Mouse (Mus musculus) heart, embryonic 15.5 days (tissue): Measurements from ENCODE around the gene Socs7. TPM values are rescaled to one million over a fixed set of nuclear protein-coding genes. Genes with fewer than 3 reads are reported as not detected.

Source experiments
- ATAC-seq: fragments of 200-750 bp; cut with Nextera tagmentation; replicated peaks from 2 replicates; pipeline ENCODE4 v1.8.0; 2017; ENCODE audit warnings: low read depth, moderate TSS enrichment; ENCODE audit not compliant: insufficient number of reproducible peaks, insufficient read depth, low FRiP score
- H3K27ac ChIP-seq: fragments of 300-500 bp; sonication (generic); 2 replicates; pipeline ENCODE4 v1.5.1; 2015; ENCODE audit warnings: mild to moderate bottlenecking, inconsistent platforms
- H3K27me3 ChIP-seq: fragments of 300-500 bp; sonication (generic); 2 replicates; pipeline ENCODE4 v1.6.1; 2015; ENCODE audit warnings: inconsistent platforms
- H3K36me3 ChIP-seq: fragments of 300-500 bp; sonication (generic); 2 replicates; pipeline ENCODE4 v1.6.1; 2015; ENCODE audit warnings: mild to moderate bottlenecking, inconsistent platforms
- H3K4me1 ChIP-seq: fragments of 300-500 bp; sonication (generic); replicated peaks from 2 replicates; pipeline ENCODE4 v1.6.1; 2015; ENCODE audit warnings: inconsistent platforms
- H3K4me2 ChIP-seq: fragments of 300-500 bp; sonication (generic); 2 replicates; pipeline ENCODE4 v1.6.1; 2015; ENCODE audit warnings: inconsistent platforms, mild to moderate bottlenecking, moderate library complexity
- H3K4me3 ChIP-seq: fragments of 300-500 bp; sonication (generic); 2 replicates; pipeline ENCODE4 v1.5.1; 2015; ENCODE audit warnings: mild to moderate bottlenecking, inconsistent platforms
- H3K9ac ChIP-seq: fragments of 300-500 bp; sonication (generic); 2 replicates; pipeline ENCODE4 v1.6.1; 2015; ENCODE audit warnings: mild to moderate bottlenecking, inconsistent platforms
- H3K9me3 ChIP-seq: fragments of 300-500 bp; sonication (generic); replicated peaks from 2 replicates; pipeline ENCODE4 v1.6.1; 2016; ENCODE audit warnings: inconsistent platforms
- WGBS: fragments of 180-500 bp; shearing (Covaris S2); methylation state at CpG from one replicate; pipeline ENCODE4 v1.1.7; 2015; ENCODE audit warnings: mixed read lengths; 5-methylcytosine and 5-hydroxymethylcytosine counted together
- polyA plus RNA-seq: library from polyadenylated mRNA; unstranded; fragments of >200 nt; fragmentation: Nextera tagmentation; extraction: Ambion mirVana; gene quantifications from 2 replicates; pipeline ENCODE4 v1.2.1, GENCODE M21; 2015

Socs7 gene
- polyA plus RNA-seq, 1 experiment from 2014 or later, result 3.0 TPM

- H3K4me2 ChIP-seq, result peak overlapping the region; percentile 75
- H3K27me3 ChIP-seq, result no peaks in the 10 kb centered on the region
- ATAC-seq, result no peak
- WGBS, result 1% methylated on average over 7 of the region's 7 CpGs
- peaks cover 43% of the 10 kb centered on the region for H3K4me1 ChIP-seq
- peak overlapping the region; percentile 91 for H3K4me3 ChIP-seq
- no peaks in the 10 kb centered on the region for H3K9me3 ChIP-seq
- H3K27ac ChIP-seq, result peak overlapping the region; percentile 94
- no peaks in the 10 kb centered on the region for H3K36me3 ChIP-seq
- H3K9ac ChIP-seq, result peak overlapping the region; percentile 98
Measured at GRCm38 (mm10) chr11:97363644-97363995, 1.3 kb downstream of the Socs7 start.

DNA sequence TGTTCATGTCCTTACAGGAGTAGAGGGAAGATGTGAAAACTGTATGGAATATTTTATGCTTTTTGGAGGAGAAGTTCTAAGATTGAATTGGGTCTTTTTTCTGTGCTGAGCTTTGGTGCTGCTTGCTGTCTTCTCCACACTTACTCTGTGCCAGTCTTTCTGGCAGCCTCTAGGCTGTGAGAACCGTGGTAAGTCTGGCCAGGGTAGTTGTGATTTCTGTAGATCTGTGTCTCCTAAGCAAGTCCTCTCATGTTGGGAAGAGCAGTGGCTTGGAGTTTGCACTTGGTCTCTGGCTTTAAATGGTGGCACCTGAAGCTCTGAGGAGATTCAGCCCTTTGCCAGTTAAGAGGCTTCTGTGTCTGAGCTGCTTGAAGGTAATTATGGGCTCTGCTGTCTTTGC lies 3.2 kb downstream of the Socs7 start:
- 32% methylated on average over 1 of the region's 1 CpGs for WGBS
- Histone ChIP-seq H3K9me3 (no peaks in the 10 kb centered on the region), H3K4me2 (peak overlapping the region; percentile 75), H3K27me3 (no peaks in the 10 kb centered on the region), H3K4me3 (no peak overlapping the region), H3K9ac (peak overlapping the region; percentile 21; the same call in 1 of the 2 replicates), H3K36me3 (no peaks in the 10 kb centered on the region), H3K27ac (no peak overlapping the region), H3K4me1 (peaks cover 53% of the 10 kb centered on the region)
- ATAC-seq, result no peak

DNA sequence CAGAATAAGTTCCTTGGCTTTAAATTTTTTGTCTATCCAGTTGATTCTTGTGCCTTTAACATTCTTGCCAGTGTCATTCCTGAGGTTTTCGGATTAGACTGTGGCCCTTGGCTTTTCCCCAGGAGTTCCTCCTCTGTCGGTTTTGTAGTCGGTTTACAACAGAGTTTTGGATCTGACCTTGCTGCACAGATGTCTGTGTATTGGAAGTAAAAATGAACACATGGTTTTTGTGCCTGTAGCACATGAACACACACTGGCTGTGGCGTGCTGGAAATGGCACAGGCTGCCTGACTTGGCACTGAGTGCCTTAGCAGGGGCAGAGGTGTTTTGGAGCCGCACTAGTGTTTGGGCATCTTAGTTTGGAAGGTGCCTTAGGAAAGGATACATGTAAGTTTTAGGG lies 6.2 kb downstream of the Socs7 start:
- Histone ChIP-seq H3K27ac (no peak overlapping the region), H3K9me3 (no peaks in the 10 kb centered on the region), H3K4me3 (no peak overlapping the region), H3K4me2 (no peak overlapping the region), H3K27me3 (no peaks in the 10 kb centered on the region), H3K4me1 (peaks cover 57% of the 10 kb centered on the region), H3K9ac (no peak overlapping the region), H3K36me3 (no peaks in the 10 kb centered on the region)
- no peak for ATAC-seq
- 75% methylated on average over 5 of the region's 5 CpGs for WGBS

DNA sequence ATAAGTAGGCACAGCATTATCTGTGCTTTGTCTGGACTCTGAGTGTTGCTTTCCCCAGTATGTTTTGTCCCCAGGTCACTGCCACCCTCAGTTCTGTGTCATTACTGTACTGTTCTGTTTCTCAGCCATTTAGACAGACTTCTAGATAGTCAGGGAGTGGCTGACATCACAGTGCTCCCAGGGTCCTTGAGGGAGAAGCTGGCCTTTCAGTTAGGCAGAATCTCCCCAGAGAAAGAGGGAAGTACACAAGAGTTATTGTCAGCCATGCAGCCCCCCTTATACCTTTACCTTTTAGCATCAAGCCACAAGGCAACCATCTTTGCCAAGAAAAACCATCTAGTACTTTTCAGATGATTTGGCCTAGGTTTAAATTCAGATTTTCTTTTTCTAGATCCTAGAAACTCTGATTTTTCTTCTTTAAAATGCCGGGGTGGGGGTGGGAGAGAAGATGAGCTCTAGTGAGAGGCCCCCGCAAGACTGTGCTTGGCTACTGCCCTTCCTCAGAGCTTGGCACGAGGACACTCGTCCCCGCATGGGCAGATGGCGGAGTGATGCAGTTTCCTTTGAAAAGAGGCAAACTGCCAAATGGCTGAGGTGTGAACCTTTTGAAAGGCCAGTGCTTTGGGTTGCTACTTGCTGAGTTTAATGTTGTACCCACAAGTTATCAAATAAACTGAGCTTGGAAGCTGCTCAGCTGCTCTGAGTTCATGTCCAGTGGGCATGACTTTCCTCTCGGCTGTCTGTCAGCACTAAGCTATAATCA lies 8.2 kb downstream of the Socs7 start:
- no peak overlapping the region for H3K4me3 ChIP-seq

GRCm38 (mm10) chr11:97372159-97372864 lies 10.0 kb downstream of the Socs7 start:
- Histone ChIP-seq H3K4me2 (no peak overlapping the region), H3K4me3 (no peak overlapping the region), H3K4me1 (peaks cover 27% of the 10 kb centered on the region), H3K27ac (no peak overlapping the region), H3K36me3 (peaks cover 7% of the 10 kb centered on the region; the same call in 1 of the 2 replicates), H3K27me3 (no peaks in the 10 kb centered on the region), H3K9ac (no peak overlapping the region), H3K9me3 (no peaks in the 10 kb centered on the region)
- 63% methylated on average over 6 of the region's 6 CpGs for WGBS
- no peak for ATAC-seq

More for the DNA sequence above, 8.2 kb downstream of the Socs7 start:
- Histone ChIP-seq H3K9me3 (no peaks in the 10 kb centered on the region), H3K4me2 (no peak overlapping the region), H3K27ac (no peak overlapping the region), H3K36me3 (peaks cover 6% of the 10 kb centered on the region; the same call in 1 of the 2 replicates), H3K27me3 (no peaks in the 10 kb centered on the region), H3K9ac (no peak overlapping the region), H3K4me1 (peaks cover 37% of the 10 kb centered on the region)
- WGBS, result 47% methylated on average over 7 of the region's 7 CpGs
- no peak for ATAC-seq

DNA sequence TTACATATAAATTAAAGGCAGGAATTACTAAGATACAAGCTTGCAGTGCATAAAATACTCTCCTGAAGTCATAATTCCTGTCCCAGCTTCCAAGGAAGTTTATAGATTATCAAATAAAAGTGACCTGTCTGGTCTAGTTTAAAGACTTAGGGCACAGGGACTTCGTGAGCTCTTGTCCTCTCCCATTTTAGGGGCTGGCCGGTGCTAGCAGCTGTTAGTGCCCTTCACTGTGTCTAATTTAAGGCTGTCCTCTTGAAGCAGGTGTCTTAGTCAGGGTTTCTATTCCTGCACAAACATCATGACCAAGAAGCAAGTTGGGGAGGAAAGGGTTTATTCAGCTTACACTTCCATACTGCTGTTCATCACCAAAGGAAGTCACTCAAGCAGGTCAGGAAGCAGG lies 11.1 kb downstream of the Socs7 start:
- H3K4me2 ChIP-seq, result no peak overlapping the region
- ATAC-seq, result no peak
- H3K27me3 ChIP-seq, result no peaks in the 10 kb centered on the region
- H3K9me3 ChIP-seq, result no peaks in the 10 kb centered on the region
- WGBS, result 61% methylated on average over 2 of the region's 2 CpGs
- no peak overlapping the region for H3K4me3 ChIP-seq
- H3K36me3 ChIP-seq, result peaks cover 18% of the 10 kb centered on the region
- H3K9ac ChIP-seq, result no peak overlapping the region
- 0 out of 2 replicates have a peak overlapping the region, but pooled peaks have one; percentile 3 for H3K27ac ChIP-seq
- H3K4me1 ChIP-seq, result peaks cover 22% of the 10 kb centered on the region

- no peak for ATAC-seq
- Histone ChIP-seq H3K27me3 (no peaks in the 10 kb centered on the region), H3K36me3 (peaks cover 38% of the 10 kb centered on the region), H3K4me2 (no peak overlapping the region), H3K4me1 (no peaks in the 10 kb centered on the region), H3K27ac (no peak overlapping the region), H3K4me3 (no peak overlapping the region), H3K9ac (no peak overlapping the region), H3K9me3 (no peaks in the 10 kb centered on the region)
- WGBS, result 81% methylated on average over 3 of the region's 3 CpGs
Measured at GRCm38 (mm10) chr11:97380036-97380435, 17.7 kb downstream of the Socs7 start.

DNA sequence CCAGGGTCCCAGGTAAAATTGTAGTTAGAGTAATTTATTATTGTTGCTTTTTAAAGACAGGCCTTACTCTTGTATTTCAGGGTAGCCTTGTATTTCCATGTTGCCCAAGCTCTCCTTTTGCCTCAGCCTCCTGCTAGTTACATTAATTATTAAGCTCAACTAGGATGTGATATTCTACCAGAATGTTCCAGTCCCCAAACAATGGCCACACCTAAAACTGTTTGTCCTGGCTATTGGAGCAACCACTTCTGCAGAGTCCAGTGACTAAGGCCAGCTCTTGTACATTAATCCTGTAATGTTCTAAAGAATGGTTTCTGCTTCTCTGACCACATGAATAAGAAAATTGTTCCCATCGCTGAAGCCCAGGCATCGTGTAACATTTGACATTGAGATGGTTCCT lies 20.7 kb downstream of the Socs7 start:
- Histone ChIP-seq H3K27me3 (no peaks in the 10 kb centered on the region), H3K4me2 (no peak overlapping the region), H3K4me3 (no peak overlapping the region), H3K4me1 (no peaks in the 10 kb centered on the region), H3K9ac (no peak overlapping the region), H3K9me3 (no peaks in the 10 kb centered on the region), H3K27ac (no peak overlapping the region), H3K36me3 (peaks cover 40% of the 10 kb centered on the region)
- ATAC-seq, result no peak
- 90% methylated on average over 2 of the region's 2 CpGs for WGBS

DNA sequence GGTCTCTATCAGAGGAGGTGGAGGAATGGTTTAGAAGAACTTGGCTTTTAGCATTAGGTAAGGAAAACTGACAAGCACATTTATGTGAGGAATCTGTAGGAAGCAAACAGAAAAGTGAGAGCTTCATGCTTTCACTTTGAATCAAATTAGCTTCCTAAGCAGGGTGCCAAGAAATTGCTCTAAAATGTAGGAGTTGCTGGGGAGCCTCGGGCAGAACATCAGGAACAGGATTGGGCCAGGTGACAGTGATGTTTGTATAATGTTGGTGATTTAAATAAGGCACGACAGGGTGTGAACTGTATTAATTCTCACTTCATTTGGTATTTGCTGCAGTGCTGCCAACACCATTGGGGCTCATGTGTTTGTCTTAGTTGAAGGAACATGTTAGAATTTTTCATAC lies 21.4 kb downstream of the Socs7 start:
- WGBS, result 59% methylated on average over 2 of the region's 2 CpGs
- Histone ChIP-seq H3K9ac (no peak overlapping the region), H3K27me3 (no peaks in the 10 kb centered on the region), H3K4me2 (no peak overlapping the region), H3K27ac (no peak overlapping the region), H3K4me1 (no peaks in the 10 kb centered on the region), H3K9me3 (no peaks in the 10 kb centered on the region), H3K36me3 (peaks cover 32% of the 10 kb centered on the region), H3K4me3 (no peak overlapping the region)
- no peak for ATAC-seq

- H3K9me3 ChIP-seq, result no peaks in the 10 kb centered on the region
- 84% methylated on average over 2 of the region's 2 CpGs for WGBS
- H3K9ac ChIP-seq, result no peak overlapping the region
- no peak overlapping the region for H3K27ac ChIP-seq
- peaks cover 53% of the 10 kb centered on the region for H3K36me3 ChIP-seq
- H3K4me1 ChIP-seq, result peaks cover 8% of the 10 kb centered on the region
- no peaks in the 10 kb centered on the region for H3K27me3 ChIP-seq
- no peak overlapping the region for H3K4me3 ChIP-seq
- ATAC-seq, result no peak
- H3K4me2 ChIP-seq, result no peak overlapping the region
Measured at GRCm38 (mm10) chr11:97387811-97388210, 25.5 kb downstream of the Socs7 start.

DNA sequence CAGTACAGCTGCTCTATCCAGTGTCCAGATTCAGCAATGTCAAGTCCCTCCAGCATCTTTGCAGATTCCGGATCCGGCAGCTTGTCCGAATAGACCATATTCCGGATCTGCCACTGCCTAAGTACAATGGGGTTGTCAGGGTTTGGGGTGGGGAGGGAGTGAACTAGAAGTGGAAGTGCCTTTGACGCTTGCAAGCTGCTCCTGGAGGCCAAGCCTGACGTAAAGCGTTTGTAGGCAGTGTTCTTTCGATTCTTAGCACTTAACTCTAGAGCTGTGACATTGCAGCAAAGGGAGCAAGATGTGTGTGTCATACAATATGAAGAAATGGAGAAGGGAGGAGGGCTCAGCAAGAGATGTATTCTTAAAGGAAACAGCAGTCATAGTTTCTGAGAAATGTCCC lies 26.8 kb downstream of the Socs7 start:
- 79% methylated on average over 8 of the region's 8 CpGs for WGBS
- Histone ChIP-seq H3K4me1 (peaks cover 10% of the 10 kb centered on the region), H3K27me3 (no peaks in the 10 kb centered on the region), H3K4me2 (no peak overlapping the region), H3K4me3 (no peak overlapping the region), H3K9ac (no peak overlapping the region), H3K27ac (no peak overlapping the region), H3K9me3 (no peaks in the 10 kb centered on the region), H3K36me3 (peaks cover 53% of the 10 kb centered on the region)
- no peak for ATAC-seq

DNA sequence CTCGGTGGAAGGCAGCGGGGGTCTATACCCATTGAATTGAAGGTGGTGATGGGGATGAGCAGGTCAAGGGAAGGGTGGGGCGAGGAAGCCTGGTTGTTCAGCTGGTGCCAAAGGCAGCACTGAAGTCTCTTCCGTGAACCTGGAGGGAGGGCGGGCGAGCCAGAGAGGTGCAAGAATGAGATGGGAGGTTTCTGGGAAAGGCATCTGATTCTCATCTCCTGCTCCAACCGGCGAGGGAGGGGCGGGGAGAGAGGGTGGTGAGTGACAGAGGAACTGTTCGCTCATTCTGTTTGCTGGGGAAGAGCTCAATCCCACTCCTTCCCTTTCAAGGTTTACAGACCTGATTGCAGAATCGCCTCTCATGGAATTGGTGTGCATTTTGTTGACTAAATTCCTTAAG lies 31.3 kb downstream of the Socs7 start:
- Histone ChIP-seq H3K9me3 (no peaks in the 10 kb centered on the region), H3K36me3 (peaks cover 48% of the 10 kb centered on the region), H3K9ac (no peak overlapping the region), H3K4me1 (peaks cover 13% of the 10 kb centered on the region), H3K27me3 (no peaks in the 10 kb centered on the region), H3K4me2 (no peak overlapping the region), H3K27ac (no peak overlapping the region), H3K4me3 (no peak overlapping the region)
- ATAC-seq, result no peak
- 64% methylated on average over 11 of the region's 11 CpGs for WGBS
